Mouse (Mus musculus) ES-E14 (cell line): ENCODE data around the gene Mcm3.

Experiments
- CHD2 ChIP-seq: IDR thresholded peaks from 2 replicates; pipeline ENCODE4 v1.6.1; 2014; ENCODE audit warnings: mild to moderate bottlenecking, low read depth, low read length, inconsistent platforms
- HCFC1 ChIP-seq: IDR thresholded peaks from 2 replicates; pipeline ENCODE4 v1.6.1; 2012; ENCODE audit warnings: low read length, inconsistent platforms, borderline replicate concordance; ENCODE audit not compliant: insufficient read depth
- MAFK ChIP-seq: IDR thresholded peaks from 2 replicates; pipeline ENCODE4 v1.6.1; 2014; ENCODE audit warnings: mild to moderate bottlenecking, low read depth, low read length, inconsistent platforms; ENCODE audit not compliant: insufficient read depth
- ZNF384 ChIP-seq: IDR thresholded peaks from 2 replicates; pipeline ENCODE4 v1.6.1; 2012; ENCODE audit warnings: low read depth, low read length, inconsistent platforms

DNA sequence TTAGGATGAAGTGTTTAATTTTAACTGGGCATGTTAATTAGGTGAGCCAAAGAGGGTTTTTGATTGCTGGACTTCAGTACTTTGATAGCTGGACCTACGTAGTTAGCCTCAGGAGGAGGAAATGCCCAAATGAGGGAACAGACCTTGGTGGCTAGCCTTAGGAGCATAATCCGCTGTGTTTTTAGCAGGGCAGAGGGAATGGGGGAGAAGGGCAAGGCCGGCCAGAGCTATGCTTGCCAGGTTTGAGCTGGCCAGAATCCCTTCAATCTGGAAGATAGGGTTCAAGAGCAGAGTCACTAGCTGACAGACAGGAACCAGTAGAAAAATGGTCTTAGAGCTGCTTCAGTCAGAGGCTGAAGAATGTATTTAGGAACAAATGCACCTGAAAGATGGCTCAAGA is 62.5 kb downstream of the Mcm3 start:
- TF ChIP-seq CHD2 (no peak), ZNF384 (no peak), MAFK (no peak), HCFC1 (no peak)
